Mouse (Mus musculus): ENCODE measurements around the gene Vps45.
"Not testable (repeated sequence)": the region's sequence is repeated elsewhere in the genome, so short reads cannot be mapped to it uniquely, and the experiment has no call there.

The Vps45 gene

GRCm38 (mm10) chr3:96078711-96079110, 20.4 kb upstream of the Vps45 start:
- DNase-seq (ENCODE audit: low spot score in 2 of 2): no peak

- DNase-seq (ENCODE audit: low spot score in 2 of 2): no peak
Measured at GRCm38 (mm10) chr3:96078066-96078465, 19.8 kb upstream of the Vps45 start.

- no peak for DNase-seq (ENCODE audit: low spot score in 2 of 2)
Measured at GRCm38 (mm10) chr3:96072921-96073486, 14.7 kb upstream of the Vps45 start.

GRCm38 (mm10) chr3:96070241-96070640, 12.0 kb upstream of the Vps45 start:
- DNase-seq (ENCODE audit: low spot score in 2 of 2): no peak

- DNase-seq (ENCODE audit: low spot score in 2 of 2): no peak
Measured at GRCm38 (mm10) chr3:96069542-96069941, 11.3 kb upstream of the Vps45 start.

- no peak for DNase-seq (ENCODE audit: low spot score in 2 of 2)
Measured at GRCm38 (mm10) chr3:96069046-96069445, 10.8 kb upstream of the Vps45 start.

GRCm38 (mm10) chr3:96066741-96067140, 8.5 kb upstream of the Vps45 start:
- no peak for DNase-seq (ENCODE audit: low spot score in 2 of 2)

- DNase-seq (ENCODE audit: low spot score in 2 of 2): peak; percentile 41 to 42
Measured at GRCm38 (mm10) chr3:96065754-96066375, 7.6 kb upstream of the Vps45 start.

- DNase-seq (ENCODE audit: low spot score in 2 of 2): no peak
Measured at GRCm38 (mm10) chr3:96065147-96065546, 6.9 kb upstream of the Vps45 start.

GRCm38 (mm10) chr3:96064217-96064616, 6.0 kb upstream of the Vps45 start:
- no peak for DNase-seq (ENCODE audit: low spot score in 2 of 2)

- DNase-seq (ENCODE audit: low spot score in 2 of 2): no peak
Measured at GRCm38 (mm10) chr3:96063299-96063698, 5.0 kb upstream of the Vps45 start.

GRCm38 (mm10) chr3:96060146-96060545, 1.9 kb upstream of the Vps45 start:
- no peak for DNase-seq (ENCODE audit: low spot score in 2 of 2)

GRCm38 (mm10) chr3:96057747-96058204, 490 bp downstream of the Vps45 start:
- DNase-seq (ENCODE audit: low spot score in 2 of 2): peak; percentile 82 to 86

- DNase-seq (ENCODE audit: low spot score in 2 of 2): no peak
Measured at GRCm38 (mm10) chr3:96056031-96056430, 2.2 kb downstream of the Vps45 start.

GRCm38 (mm10) chr3:96055294-96055693, 3.0 kb downstream of the Vps45 start:
- DNase-seq (ENCODE audit: low spot score in 2 of 2): no peak

- DNase-seq (ENCODE audit: low spot score in 2 of 2): no peak
Measured at GRCm38 (mm10) chr3:96051839-96052238, 6.4 kb downstream of the Vps45 start.

- DNase-seq (ENCODE audit: low spot score in 2 of 2): no peak
Measured at GRCm38 (mm10) chr3:96051186-96051585, 7.1 kb downstream of the Vps45 start.

GRCm38 (mm10) chr3:96050779-96051178, 7.5 kb downstream of the Vps45 start:
- no peak for DNase-seq (ENCODE audit: low spot score in 2 of 2)

- not testable (repeated sequence) for DNase-seq (ENCODE audit: low spot score in 2 of 2)
Measured at GRCm38 (mm10) chr3:96044559-96044958, 13.7 kb downstream of the Vps45 start.

- no peak for DNase-seq (ENCODE audit: low spot score in 2 of 2)
Measured at GRCm38 (mm10) chr3:96043104-96043503, 15.2 kb downstream of the Vps45 start.

GRCm38 (mm10) chr3:96041079-96041478, 17.2 kb downstream of the Vps45 start:
- DNase-seq (ENCODE audit: low spot score in 2 of 2): no peak

- no peak for DNase-seq (ENCODE audit: low spot score in 2 of 2)
Measured at GRCm38 (mm10) chr3:96040663-96041006, 17.6 kb downstream of the Vps45 start.

- no peak for DNase-seq (ENCODE audit: low spot score in 2 of 2)
Measured at GRCm38 (mm10) chr3:96039857-96040662, 18.2 kb downstream of the Vps45 start.
